Mouse (Mus musculus) liver, embryonic 15.5 days (tissue): ENCODE measurements around the gene Mcm9. TPM values are rescaled to one million over a fixed set of nuclear protein-coding genes. Genes with fewer than 3 reads are reported as not detected.

Experiments used
- ATAC-seq: fragments of 200-750 bp; cut with Nextera tagmentation; 2 replicates; pipeline ENCODE4 v1.8.0; 2017; ENCODE audit warnings: moderate number of reproducible peaks, mild to moderate bottlenecking, moderate library complexity; ENCODE audit not compliant: insufficient read depth
- H3K27ac ChIP-seq: fragments of 300-500 bp; sonication (generic); replicated peaks from 2 replicates; pipeline ENCODE4 v1.5.1; 2015; ENCODE audit warnings: mild to moderate bottlenecking, inconsistent platforms
- H3K27me3 ChIP-seq: fragments of 300-500 bp; sonication (generic); 2 replicates; pipeline ENCODE4 v1.6.1; 2015; ENCODE audit warnings: mild to moderate bottlenecking, inconsistent platforms
- H3K36me3 ChIP-seq: fragments of 300-500 bp; sonication (generic); replicated peaks from 2 replicates; pipeline ENCODE4 v1.6.1; 2015; ENCODE audit warnings: moderate library complexity, mild to moderate bottlenecking, inconsistent platforms
- H3K4me1 ChIP-seq: fragments of 300-500 bp; sonication (generic); replicated peaks from 2 replicates; pipeline ENCODE4 v1.6.1; 2015; ENCODE audit warnings: inconsistent platforms
- H3K4me2 ChIP-seq: fragments of 300-500 bp; sonication (generic); 2 replicates; pipeline ENCODE4 v1.6.1; 2015; ENCODE audit warnings: moderate library complexity, mild to moderate bottlenecking, inconsistent platforms
- H3K4me3 ChIP-seq: fragments of 300-500 bp; sonication (generic); replicated peaks from 2 replicates; pipeline ENCODE4 v1.5.1; 2015; ENCODE audit warnings: mild to moderate bottlenecking, inconsistent platforms
- H3K9ac ChIP-seq: fragments of 300-500 bp; sonication (generic); 2 replicates; pipeline ENCODE4 v1.6.1; 2015; ENCODE audit warnings: moderate library complexity, mild to moderate bottlenecking, inconsistent platforms
- H3K9me3 ChIP-seq: fragments of 300-500 bp; sonication (generic); replicated peaks from 2 replicates; pipeline ENCODE4 v1.6.1; 2016; ENCODE audit warnings: inconsistent platforms
- WGBS: fragments of 180-500 bp; shearing (Covaris S2); methylation state at CpG from one replicate; pipeline ENCODE4 v1.1.7; 2015; ENCODE audit warnings: mixed read lengths; ENCODE audit not compliant: insufficient replicate concordance; 5-methylcytosine and 5-hydroxymethylcytosine counted together
- polyA plus RNA-seq: library from polyadenylated mRNA; unstranded; fragments of >200 nt; fragmentation: Nextera tagmentation; extraction: Ambion mirVana; gene quantifications from 2 replicates; pipeline ENCODE4 v1.2.1, GENCODE M21; 2015

The Mcm9 gene
- polyA plus RNA-seq, 1 experiment from 2014 or later = 3.4 TPM

DNA sequence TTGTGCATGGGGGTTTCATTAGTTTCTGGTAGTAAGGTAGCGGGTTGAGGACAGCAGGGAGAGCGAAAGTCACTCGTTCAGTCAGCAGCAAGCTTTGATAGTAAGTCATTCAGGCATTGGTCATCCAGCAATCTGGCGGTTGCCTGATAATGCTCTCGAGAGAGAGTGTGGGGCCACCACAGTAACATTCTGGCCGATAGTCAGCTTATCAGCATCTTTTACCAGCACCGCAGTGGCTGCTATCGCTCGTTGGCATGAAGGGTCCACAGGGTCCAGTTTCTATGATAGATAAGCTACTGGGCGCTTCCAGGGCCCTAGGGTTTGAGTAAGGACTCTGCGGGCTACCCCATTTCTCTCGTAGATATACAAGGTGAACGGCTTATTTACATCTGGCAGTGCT, 136.3 kb downstream of the Mcm9 start:
- 69% methylated on average over 13 of the region's 13 CpGs for WGBS
- no peak overlapping the region for H3K9ac ChIP-seq
- H3K4me3 ChIP-seq = no peak overlapping the region
- H3K4me1 ChIP-seq = no peaks in the 10 kb centered on the region
- H3K27ac ChIP-seq = no peak overlapping the region
- no peak overlapping the region for H3K4me2 ChIP-seq
- H3K9me3 ChIP-seq = no peaks in the 10 kb centered on the region
- no peaks in the 10 kb centered on the region for H3K36me3 ChIP-seq
- no peaks in the 10 kb centered on the region for H3K27me3 ChIP-seq
- ATAC-seq = no peak

Other genes with a start within 250 kb of the Mcm9 start
- 63.2 and 74.6 TPM in 2 replicates for gene Asf1a, start 33.7 kb downstream of the Mcm9 start, polyA plus RNA-seq
- gene Fam184a, start 120.7 kb upstream of the Mcm9 start, polyA plus RNA-seq = 0.16 and 0.25 TPM in 2 replicates